8 mouse cellular contexts compared by ENCODE assay signal in the genomic region with DNA sequence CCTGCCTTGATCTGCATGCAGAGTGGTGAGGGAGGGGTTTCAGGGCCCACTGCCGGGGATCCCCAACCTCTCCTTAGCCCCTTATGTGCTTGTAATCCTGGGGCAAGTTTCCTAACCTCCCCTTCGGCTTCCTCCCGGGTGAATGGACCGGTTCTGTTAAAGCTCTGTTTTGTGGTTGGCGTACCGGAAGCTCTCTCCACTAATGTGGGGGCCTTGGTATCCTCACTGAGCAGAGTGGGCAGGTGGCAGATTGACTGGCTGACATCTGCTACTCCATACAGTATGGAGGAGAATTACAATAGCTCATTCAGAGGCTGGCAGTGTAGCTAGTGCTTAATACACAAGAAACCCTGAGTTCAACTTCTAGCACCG. TPM values are rescaled to one million over a fixed set of nuclear protein-coding genes. Genes with fewer than 3 reads are reported as not detected.
A peak's percentile ranks its signal among the peaks of the same experiment; 100 is the strongest.
DNase-seq lines count a peak whose midpoint lies in the region; ATAC-seq and TF ChIP-seq lines count a peak whose summit lies in the region.

No protein-coding gene starts in this region.

- H3K79me2 ChIP-seq in CH12.LX (replicated peaks; ENCODE audit: control insufficient read depth, extremely low read depth, insufficient read depth, poor library complexity, severe bottlenecking), result peaks cover 49% of the 10 kb centered on the region

- no peak for ATAC-seq in erythroblast, adult 5-6 weeks (replicated peaks; ENCODE audit: low FRiP score, poor library complexity, severe bottlenecking)
- peak; percentile 51 for ATAC-seq in embryonic facial prominence, embryonic 11.5 days (replicated peaks; ENCODE audit: insufficient number of reproducible peaks, low FRiP score, low TSS enrichment, low read depth)
- ATAC-seq in hindbrain, embryonic 14.5 days (ENCODE audit: low FRiP score), result peak; percentile 67
- no peak; the same call in 1 of the 2 replicates for ATAC-seq in limb, embryonic 14.5 days (ENCODE audit: low FRiP score, low read depth)

- H3K27ac ChIP-seq in CH12.LX (ENCODE audit: insufficient read depth, low read depth), result peak overlapping the region; percentile 81
- peak overlapping the region; percentile 70 for H3K27ac ChIP-seq in embryonic facial prominence, embryonic 11.5 days (replicated peaks; ENCODE audit: low read depth, low read length)
- peak overlapping the region; percentile 89 for H3K27ac ChIP-seq in hindbrain, embryonic 14.5 days
- H3K27ac ChIP-seq in limb, embryonic 14.5 days (replicated peaks; ENCODE audit: low read depth, low read length), result peak overlapping the region; percentile 82

- no peak for TF ChIP-seq POLR2A in CH12.LX (IDR thresholded peaks at IDR 0.05; ENCODE audit: low read depth, low read length)
- TF ChIP-seq POLR2A in limb, embryonic 14.5 days (IDR thresholded peaks at IDR 0.05; ENCODE audit: borderline replicate concordance, extremely low read depth, insufficient read depth, insufficient read length), result no peak

- TF ChIP-seq RAD21 in CH12.LX (IDR thresholded peaks at IDR 0.05; ENCODE audit: low read depth, low read length), result no peak

- H3K4me1 ChIP-seq in erythroblast, embryonic 14.5 days (ENCODE audit: control insufficient read depth), result peaks cover 44% of the 10 kb centered on the region
- H3K4me1 ChIP-seq in CH12.LX (ENCODE audit: control insufficient read depth in 1 of 2, insufficient read depth in 2 of 2), result peaks cover 8 to 37% of the 10 kb centered on the region in 2 experiments
- no peaks in the 10 kb centered on the region for H3K4me1 ChIP-seq in embryonic facial prominence, embryonic 11.5 days (ENCODE audit: control insufficient read depth, insufficient read depth, low read length)
- H3K4me1 ChIP-seq in hindbrain, embryonic 14.5 days (replicated peaks; ENCODE audit: control insufficient read depth, insufficient read depth, low read length), result peaks cover 18% of the 10 kb centered on the region
- peaks cover 11% of the 10 kb centered on the region for H3K4me1 ChIP-seq in limb, embryonic 14.5 days (ENCODE audit: control insufficient read depth, insufficient read depth, low read length)

- TF ChIP-seq EP300 in CH12.LX (IDR thresholded peaks at IDR 0.05; ENCODE audit: low read length), result no peak

- H3K36me3 ChIP-seq in erythroblast, embryonic 14.5 days (ENCODE audit: control insufficient read depth), result no peaks in the 10 kb centered on the region
- H3K36me3 ChIP-seq in CH12.LX (replicated peaks in 1 of 2; ENCODE audit: control insufficient read depth in 1 of 2, insufficient read depth in 1 of 2, low read length in 1 of 2), result peaks cover 3 to 27% of the 10 kb centered on the region in 2 experiments
- H3K36me3 ChIP-seq in embryonic facial prominence, embryonic 11.5 days (replicated peaks; ENCODE audit: control insufficient read depth, insufficient read depth, low read depth, low read length), result no peaks in the 10 kb centered on the region
- no peaks in the 10 kb centered on the region for H3K36me3 ChIP-seq in hindbrain, embryonic 14.5 days (replicated peaks; ENCODE audit: control insufficient read depth, insufficient read depth)
- H3K36me3 ChIP-seq in limb, embryonic 14.5 days (ENCODE audit: control insufficient read depth, insufficient read depth, low read length), result no peaks in the 10 kb centered on the region; the same call in 1 of the 2 replicates

- in situ Hi-C loops in CH12.LX (cut with MboI; ENCODE audit: low pct_ligation_motif_present, low pct_unique_long_range_greater_than_20kb, low sequenced_read_pairs), result loop anchor here (25.0 kb wide), 1 partner anchor 551 kb away; a partner anchor contains a TSS

- H3K4me3 ChIP-seq in erythroblast, embryonic 14.5 days (replicated peaks), result peak overlapping the region; percentile 90
- H3K4me3 ChIP-seq in CH12.LX (replicated peaks in 1 of 3; ENCODE audit: low read depth in 2 of 3, low read length in 2 of 3, poor library complexity in 1 of 3), result peak overlapping the region; percentile 80 to 91 (median 90)
- H3K4me3 ChIP-seq in embryonic facial prominence, embryonic 11.5 days (ENCODE audit: low read depth, low read length), result peak overlapping the region; percentile 92
- H3K4me3 ChIP-seq in hindbrain, embryonic 14.5 days (replicated peaks; ENCODE audit: low read length), result peak overlapping the region; percentile 91
- H3K4me3 ChIP-seq in limb, embryonic 14.5 days (replicated peaks; ENCODE audit: low read length), result peak overlapping the region; percentile 93

- no peaks in the 10 kb centered on the region for H3K9me3 ChIP-seq in erythroblast, embryonic 14.5 days (ENCODE audit: control insufficient read depth, low read length)
- no peaks in the 10 kb centered on the region for H3K9me3 ChIP-seq in CH12.LX (replicated peaks; ENCODE audit: low read length)
- no peaks in the 10 kb centered on the region for H3K9me3 ChIP-seq in embryonic facial prominence, embryonic 11.5 days (replicated peaks; ENCODE audit: control insufficient read depth, low read length)
- H3K9me3 ChIP-seq in hindbrain, embryonic 14.5 days (ENCODE audit: control insufficient read depth, low read length), result no peaks in the 10 kb centered on the region
- H3K9me3 ChIP-seq in limb, embryonic 14.5 days (ENCODE audit: control insufficient read depth, low read length), result no peaks in the 10 kb centered on the region

- WGBS in embryonic facial prominence, embryonic 11.5 days, result 4% methylated on average over 7 of the region's 7 CpGs
- 4% methylated on average over 7 of the region's 7 CpGs for WGBS in hindbrain, embryonic 14.5 days
- 5% methylated on average over 7 of the region's 7 CpGs for WGBS in limb, embryonic 14.5 days

- TF ChIP-seq CTCF in CH12.LX (conservative IDR thresholded peaks at IDR 0.05 in 1 of 2, IDR thresholded peaks at IDR 0.05 in 1 of 2; ENCODE audit: low read depth in 2 of 2, low read length in 2 of 2), result no peak

- H3K4me2 ChIP-seq in CH12.LX (ENCODE audit: insufficient read depth, low read depth, poor library complexity, severe bottlenecking), result peak overlapping the region; percentile 79
- H3K4me2 ChIP-seq in embryonic facial prominence, embryonic 11.5 days (ENCODE audit: low read depth, low read length), result peak overlapping the region; percentile 62
- peak overlapping the region; percentile 72 for H3K4me2 ChIP-seq in hindbrain, embryonic 14.5 days (replicated peaks)
- peak overlapping the region; percentile 80 for H3K4me2 ChIP-seq in limb, embryonic 14.5 days (replicated peaks; ENCODE audit: low read depth, low read length, severe bottlenecking)

- DNase-seq in CH12.LX (ENCODE audit: extremely low read depth), result peak; percentile 55
- DNase-seq in embryonic facial prominence, embryonic 11.5 days (ENCODE audit: low spot score), result peak; percentile 12
- DNase-seq in hindbrain, embryonic 14.5 days (ENCODE audit: low spot score), result peak; percentile 38
- no peak for DNase-seq in limb, embryonic 14.5 days (ENCODE audit: low spot score)
- DNase-seq in retina, postnatal 1 day, result peak; percentile 55
- DNase-seq in gastrocnemius, adult 8-10 months (ENCODE audit: low spot score in 2 of 2), result no peak

- no peaks in the 10 kb centered on the region for H3K27me3 ChIP-seq in erythroblast, embryonic 14.5 days (ENCODE audit: control insufficient read depth)
- H3K27me3 ChIP-seq in CH12.LX (replicated peaks), result no peaks in the 10 kb centered on the region
- H3K27me3 ChIP-seq in embryonic facial prominence, embryonic 11.5 days (ENCODE audit: control insufficient read depth, insufficient read depth, low read length), result no peaks in the 10 kb centered on the region
- H3K27me3 ChIP-seq in hindbrain, embryonic 14.5 days (ENCODE audit: control insufficient read depth, insufficient read depth, low read length), result no peaks in the 10 kb centered on the region
- H3K27me3 ChIP-seq in limb, embryonic 14.5 days (ENCODE audit: control insufficient read depth, insufficient read depth, low read length), result no peaks in the 10 kb centered on the region

- dilution Hi-C loops in CH12.LX (cut with MboI; ENCODE audit: extremely low pct_ligation_motif_present, extremely low pct_unique_long_range_greater_than_20kb, low sequenced_read_pairs), result no loop called here

- peak overlapping the region; percentile 82 for H3K9ac ChIP-seq in CH12.LX (ENCODE audit: insufficient read depth, low read depth)
- peak overlapping the region; percentile 96 for H3K9ac ChIP-seq in embryonic facial prominence, embryonic 11.5 days (replicated peaks; ENCODE audit: low read length)
- peak overlapping the region; percentile 97 for H3K9ac ChIP-seq in hindbrain, embryonic 14.5 days
- peak overlapping the region; percentile 93 for H3K9ac ChIP-seq in limb, embryonic 14.5 days (ENCODE audit: low read depth, low read length, severe bottlenecking)

TF ChIP-seq in CH12.LX, 34 proteins besides CTCF, POLR2A, EP300 and RAD21 (continues in another document):
- no peak for TF ChIP-seq ZKSCAN1 (IDR thresholded peaks at IDR 0.05; ENCODE audit: borderline replicate concordance, low read depth, low read length)
- TF ChIP-seq ZNF384 (IDR thresholded peaks at IDR 0.05; ENCODE audit: low read depth, low read length), result no peak

RNA-seq across cellular contexts. Expression of a gene that starts 0.8 kb away (rescaled TPM):
- polyA plus RNA-seq in erythroblast, embryonic 14.5 days (2012), result 4.3 and 6.8 TPM in 2 replicates
- total RNA-seq in erythroblast, adult 5-6 weeks (2015; ENCODE audit: low replicate concordance), result 22.7 and 25.7 TPM in 2 replicates
- total RNA-seq in erythroblast, adult 5-6 weeks (2017; ENCODE audit: low replicate concordance), result 27.1 and 28.6 TPM in 2 replicates
- total RNA-seq in CH12.LX (2012; rRNA removed), result 182 and 196 TPM in 2 replicates
- 347 and 372 TPM in 2 replicates for total RNA-seq in CH12.LX (2014; rRNA removed)
- 243 and 279 TPM in 2 replicates for polyA plus RNA-seq in CH12.LX (2012; ENCODE audit: insufficient read length, low read depth)
- 328 and 351 TPM in 2 replicates for polyA plus RNA-seq in embryonic facial prominence, embryonic 11.5 days (2014; fragmentation: Nextera tagmentation; extraction: Ambion mirVana)
- polyA plus RNA-seq in hindbrain, embryonic 14.5 days (2014; fragmentation: Nextera tagmentation; extraction: Ambion mirVana), result 301 and 320 TPM in 2 replicates
- polyA plus RNA-seq in limb, embryonic 14.5 days (2012; rRNA removed), result 99.9 and 170 TPM in 2 replicates
- 272 and 274 TPM in 2 replicates for polyA plus RNA-seq in limb, embryonic 14.5 days (2014; fragmentation: Nextera tagmentation; extraction: Ambion mirVana)
- total RNA-seq in gastrocnemius, adult 8-10 months (2022), result 100 to 1,000 TPM; 122 to 152 (median 140) TPM

RNA-seq across cellular contexts. Expression of a gene that starts 27.6 kb away (rescaled TPM):
- polyA plus RNA-seq in erythroblast, embryonic 14.5 days (2012), result 0.52 and 1.0 TPM in 2 replicates
- total RNA-seq in erythroblast, adult 5-6 weeks (2015; ENCODE audit: low replicate concordance), result 6.9 TPM in 1 of 2 replicates, not detected in the other
- 0.51 and 5.0 TPM in 2 replicates for total RNA-seq in erythroblast, adult 5-6 weeks (2017; ENCODE audit: low replicate concordance)
- total RNA-seq in CH12.LX (2012; rRNA removed) (7.4 and 10.3 TPM in 2 replicates), CH12.LX (2014; rRNA removed) (11.6 and 14.0 TPM in 2 replicates)
- polyA plus RNA-seq in CH12.LX (2012; ENCODE audit: insufficient read length, low read depth), result 9.8 and 14.6 TPM in 2 replicates
- 19.1 and 22.0 TPM in 2 replicates for polyA plus RNA-seq in embryonic facial prominence, embryonic 11.5 days (2014; fragmentation: Nextera tagmentation; extraction: Ambion mirVana)
- 14.1 and 16.6 TPM in 2 replicates for polyA plus RNA-seq in hindbrain, embryonic 14.5 days (2014; fragmentation: Nextera tagmentation; extraction: Ambion mirVana)
- 16.0 and 18.0 TPM in 2 replicates for polyA plus RNA-seq in limb, embryonic 14.5 days (2012; rRNA removed)
- polyA plus RNA-seq in limb, embryonic 14.5 days (2014; fragmentation: Nextera tagmentation; extraction: Ambion mirVana), result 23.6 and 24.9 TPM in 2 replicates
- 1 to 10 TPM; 3.0 to 4.9 (median 4.3) TPM for total RNA-seq in gastrocnemius, adult 8-10 months (2022)

Comparison
In these comparisons a context has a peak if more than half of its experiments do, and no peak if none do; other contexts are left out.
1. ATAC-seq: peak in embryonic facial prominence, embryonic 11.5 days (single experiment) and hindbrain, embryonic 14.5 days (single experiment); none in erythroblast, adult 5-6 weeks (single experiment) and limb, embryonic 14.5 days (single experiment).
2. DNase-seq: peak in CH12.LX (single experiment), embryonic facial prominence, embryonic 11.5 days (single experiment), hindbrain, embryonic 14.5 days (single experiment) and retina, postnatal 1 day (single experiment); none in limb, embryonic 14.5 days (single experiment) and gastrocnemius, adult 8-10 months (0 of 2).
3. RNA of a gene that starts 0.8 kb away (polyA plus RNA-seq): 328 to 351 TPM in embryonic facial prominence, embryonic 11.5 days, 301 to 320 TPM in hindbrain, embryonic 14.5 days, 243 to 279 TPM in CH12.LX and 99.9 to 274 TPM in limb, embryonic 14.5 days; 4.3 to 6.8 TPM in erythroblast, embryonic 14.5 days; every median in the first group is over 10 times any median in the second.
4. Peak in every context shown above with its lines, with median percentiles within 50 percentile points of each other: H3K4me3 ChIP-seq, H3K27ac ChIP-seq, H3K4me2 ChIP-seq and H3K9ac ChIP-seq.